In genomic region chr11:31671354-31672169, GRCm38 (mm10) we compare ENCODE assay signal across 8 mouse cellular contexts. TPM values are rescaled to one million over a fixed set of nuclear protein-coding genes. Genes with fewer than 3 reads are reported as not detected.
DNase-seq lines count a peak whose midpoint lies in the region; ATAC-seq and TF ChIP-seq lines count a peak whose summit lies in the region.

Bod1 (minus strand) TSS chr11:31671885.

- peak within 1 kb of the TSS; percentile 78 for H3K4me2 ChIP-seq in heart, embryonic 15.5 days
- H3K4me2 ChIP-seq in liver, embryonic 14.5 days (ENCODE audit: low read depth): peak within 1 kb of the TSS; percentile 83
- peak within 1 kb of the TSS; percentile 67 for H3K4me2 ChIP-seq in neural tube, embryonic 11.5 days (ENCODE audit: low read depth)
- peak within 1 kb of the TSS; percentile 74 for H3K4me2 ChIP-seq in stomach, postnatal 0 days (replicated peaks; ENCODE audit: low read depth)

- H3K36me3 ChIP-seq in forebrain, embryonic 10.5 days (replicated peaks): peaks cover 35% of the 10 kb centered on the region
- peaks cover 22% of the 10 kb centered on the region for H3K36me3 ChIP-seq in heart, embryonic 15.5 days
- peaks cover under 1% of the 10 kb centered on the region for H3K36me3 ChIP-seq in liver, embryonic 14.5 days (replicated peaks; ENCODE audit: control insufficient read depth, insufficient read depth, low read depth)
- H3K36me3 ChIP-seq in neural tube, embryonic 11.5 days (ENCODE audit: control insufficient read depth, insufficient read depth, low read length): peaks cover 3% of the 10 kb centered on the region; the same call in 1 of the 2 replicates
- peaks cover 7% of the 10 kb centered on the region for H3K36me3 ChIP-seq in stomach, postnatal 0 days (ENCODE audit: control insufficient read depth, insufficient read depth, low read length)

- no peaks in the 10 kb centered on the region for H3K27me3 ChIP-seq in forebrain, embryonic 10.5 days (ENCODE audit: poor library complexity, severe bottlenecking)
- H3K27me3 ChIP-seq in heart, embryonic 15.5 days: no peaks in the 10 kb centered on the region
- no peaks in the 10 kb centered on the region for H3K27me3 ChIP-seq in liver, embryonic 14.5 days (ENCODE audit: control insufficient read depth, insufficient read depth, low read length)
- H3K27me3 ChIP-seq in neural tube, embryonic 11.5 days (ENCODE audit: control insufficient read depth, insufficient read depth, low read length): no peaks in the 10 kb centered on the region
- no peaks in the 10 kb centered on the region for H3K27me3 ChIP-seq in stomach, postnatal 0 days (ENCODE audit: control insufficient read depth, insufficient read depth, low read length)

- H3K4me1 ChIP-seq in forebrain, embryonic 10.5 days: peaks cover 24% of the 10 kb centered on the region
- H3K4me1 ChIP-seq in heart, embryonic 15.5 days (replicated peaks): peaks cover 17% of the 10 kb centered on the region
- peaks cover 0 to 2% of the 10 kb centered on the region in 2 experiments; a peak in 1 of 4 replicates for H3K4me1 ChIP-seq in liver, embryonic 14.5 days (replicated peaks; ENCODE audit: control insufficient read depth in 2 of 2, insufficient read depth in 2 of 2, low read length in 1 of 2)
- H3K4me1 ChIP-seq in neural tube, embryonic 11.5 days (ENCODE audit: control insufficient read depth, insufficient read depth, low read length): peaks cover 8% of the 10 kb centered on the region
- no peaks in the 10 kb centered on the region for H3K4me1 ChIP-seq in stomach, postnatal 0 days (replicated peaks; ENCODE audit: control insufficient read depth, insufficient read depth)

- TF ChIP-seq CTCF in liver, embryonic 14.5 days (IDR thresholded peaks at IDR 0.05; ENCODE audit: low read depth): no peak
- no peak for TF ChIP-seq CTCF in stomach, postnatal 0 days (IDR thresholded peaks at IDR 0.05; ENCODE audit: low read depth)

- peak within 1 kb of the TSS; percentile 93 for H3K27ac ChIP-seq in forebrain, embryonic 10.5 days
- peak within 1 kb of the TSS; percentile 66 for H3K27ac ChIP-seq in heart, embryonic 15.5 days
- H3K27ac ChIP-seq in liver, embryonic 14.5 days: no peak within 1 kb of the TSS
- peak within 1 kb of the TSS; percentile 56; the same call in 1 of the 2 replicates for H3K27ac ChIP-seq in neural tube, embryonic 11.5 days (ENCODE audit: low read depth, low read length)
- peak within 1 kb of the TSS; percentile 82 for H3K27ac ChIP-seq in stomach, postnatal 0 days (replicated peaks)

- WGBS in forebrain, embryonic 10.5 days: under 1% methylated on average over 75 of the region's 76 CpGs
- WGBS in heart, embryonic 15.5 days: under 1% methylated on average over 75 of the region's 76 CpGs
- WGBS in liver, embryonic 14.5 days (ENCODE audit: insufficient replicate concordance): under 1% methylated on average over 74 of the region's 76 CpGs
- WGBS in neural tube, embryonic 11.5 days: under 1% methylated on average over 71 of the region's 76 CpGs
- under 1% methylated on average over 74 of the region's 76 CpGs for WGBS in stomach, postnatal 0 days

- peak within 1 kb of the TSS; percentile 93 for H3K4me3 ChIP-seq in forebrain, embryonic 10.5 days
- peak within 1 kb of the TSS; percentile 98 for H3K4me3 ChIP-seq in heart, embryonic 15.5 days
- peak within 1 kb of the TSS; percentile 87 to 92 for H3K4me3 ChIP-seq in liver, embryonic 14.5 days (ENCODE audit: insufficient read depth in 1 of 2, low read depth in 2 of 2, low read length in 2 of 2)
- peak within 1 kb of the TSS; percentile 90 for H3K4me3 ChIP-seq in neural tube, embryonic 11.5 days (ENCODE audit: low read depth, low read length)
- H3K4me3 ChIP-seq in stomach, postnatal 0 days (ENCODE audit: low read depth, low read length): peak within 1 kb of the TSS; percentile 94

- DNase-seq in c-Kit-negative CD71-positive TER-119-positive erythroid progenitor cells, embryonic 14.5 days (ENCODE audit: low read depth, low spot score): peak; percentile 63
- DNase-seq in forebrain, embryonic 10.5 days (ENCODE audit: extremely low spot score, low spot score): peak; percentile 91
- DNase-seq in kidney, postnatal 25 days: peak; percentile 93 to 97
- peak; percentile 80 to 84 (median 83) for DNase-seq in liver, embryonic 14.5 days (ENCODE audit: low read depth in 3 of 3, low spot score in 3 of 3)
- peak; percentile 94 for DNase-seq in neural tube, embryonic 11.5 days (ENCODE audit: low spot score)
- peak; percentile 94 for DNase-seq in stomach, postnatal 0 days (ENCODE audit: low spot score)

- H3K9ac ChIP-seq in heart, embryonic 15.5 days: peak within 1 kb of the TSS; percentile 98
- peak within 1 kb of the TSS; percentile 77 for H3K9ac ChIP-seq in liver, embryonic 14.5 days (replicated peaks)
- H3K9ac ChIP-seq in neural tube, embryonic 11.5 days (ENCODE audit: low read length): peak within 1 kb of the TSS; percentile 92
- H3K9ac ChIP-seq in stomach, postnatal 0 days (ENCODE audit: low read length): peak within 1 kb of the TSS; percentile 97

- TF ChIP-seq EP300 in liver, embryonic 14.5 days (IDR thresholded peaks at IDR 0.05; ENCODE audit: low read depth): no peak
- no peak for TF ChIP-seq EP300 in stomach, postnatal 0 days (optimal IDR thresholded peaks at IDR 0.05)

- peak; percentile 99 for ATAC-seq in CD4-positive, CD25-positive, alpha-beta regulatory T cell, adult 4 months
- ATAC-seq in heart, embryonic 15.5 days (replicated peaks; ENCODE audit: insufficient number of reproducible peaks, insufficient read depth, low FRiP score, low read depth): peak; percentile 95
- ATAC-seq in liver, embryonic 14.5 days (ENCODE audit: insufficient read depth): peak; percentile 91
- peak; percentile 96 for ATAC-seq in neural tube, embryonic 11.5 days (ENCODE audit: insufficient read depth, low FRiP score, low TSS enrichment)
- peak; percentile 96 for ATAC-seq in stomach, postnatal 0 days (ENCODE audit: low FRiP score, low TSS enrichment)

- no peaks in the 10 kb centered on the region for H3K9me3 ChIP-seq in forebrain, embryonic 10.5 days
- no peaks in the 10 kb centered on the region for H3K9me3 ChIP-seq in heart, embryonic 15.5 days (replicated peaks)
- no peaks in the 10 kb centered on the region for H3K9me3 ChIP-seq in liver, embryonic 14.5 days (ENCODE audit: control insufficient read depth, low read length)
- H3K9me3 ChIP-seq in neural tube, embryonic 11.5 days (ENCODE audit: control insufficient read depth, low read length): no peaks in the 10 kb centered on the region
- no peaks in the 10 kb centered on the region for H3K9me3 ChIP-seq in stomach, postnatal 0 days (ENCODE audit: control insufficient read depth, low read length)

RNA-seq across cellular contexts. Expression of gene Bod1, which starts in this region (rescaled TPM):
- polyA plus RNA-seq in CD4-positive, CD25-positive, alpha-beta regulatory T cell, adult 4 months (2017; shearing (Covaris generic)): 1 to 10 TPM; 7.6 to 8.2 TPM
- polyA plus RNA-seq in forebrain, embryonic 10.5 days (2016; fragmentation: Nextera tagmentation; extraction: Ambion mirVana): 120 and 124 TPM in 2 replicates
- 65.0 and 74.7 TPM in 2 replicates for polyA plus RNA-seq in heart, embryonic 15.5 days (2015; fragmentation: Nextera tagmentation; extraction: Ambion mirVana)
- 10.7 and 12.9 TPM in 2 replicates for polyA plus RNA-seq in liver, embryonic 14.5 days (2012; rRNA removed)
- 11.6 and 12.2 TPM in 2 replicates for polyA plus RNA-seq in liver, embryonic 14.5 days (2014; fragmentation: Nextera tagmentation; extraction: Ambion mirVana)
- polyA plus RNA-seq in neural tube, embryonic 11.5 days (2014; fragmentation: Nextera tagmentation; extraction: Ambion mirVana): 153 and 162 TPM in 2 replicates
- 62.1 and 65.2 TPM in 2 replicates for polyA plus RNA-seq in stomach, postnatal 0 days (2015; fragmentation: Nextera tagmentation; extraction: Ambion mirVana)
